Mouse (Mus musculus) layer of hippocampus, postnatal 14 days (tissue): Measurements from ENCODE around the gene Ucma. TPM values are rescaled to one million over a fixed set of nuclear protein-coding genes. Genes with fewer than 3 reads are reported as not detected.
"Not testable (repeated sequence)": the region's sequence is repeated elsewhere in the genome, so short reads cannot be mapped to it uniquely, and the experiment has no call there.

Experiments
- DNase-seq, 2 experiments: peaks; one replicate each; pipeline ENCODE4 v3.0.0; 2021 to 2022; ENCODE audit warnings: low spot score in 2 of 2, mixed read lengths in 1 of 2
- long read RNA-seq, 2 experiments: library from polyadenylated mRNA; stranded (forward); transcript quantifications; one replicate each; pipeline ENCODE4 v2.0.0; 2021
- total RNA-seq, 2 experiments: library from RNA; stranded (reverse); gene quantifications; 2 replicates each; pipeline ENCODE4 v1.2.3; 2021

Gene Ucma
- total RNA-seq: 1 to 10 TPM; 2.8 to 3.1 TPM
- long read RNA-seq, experiment 1, partial matches to known transcripts: 1 of 3 reads
- long read RNA-seq, experiment 1, other reads (novel, unspliced or antisense): 2 of 3 reads
- long read RNA-seq, experiment 2: 0 reads

DNA sequence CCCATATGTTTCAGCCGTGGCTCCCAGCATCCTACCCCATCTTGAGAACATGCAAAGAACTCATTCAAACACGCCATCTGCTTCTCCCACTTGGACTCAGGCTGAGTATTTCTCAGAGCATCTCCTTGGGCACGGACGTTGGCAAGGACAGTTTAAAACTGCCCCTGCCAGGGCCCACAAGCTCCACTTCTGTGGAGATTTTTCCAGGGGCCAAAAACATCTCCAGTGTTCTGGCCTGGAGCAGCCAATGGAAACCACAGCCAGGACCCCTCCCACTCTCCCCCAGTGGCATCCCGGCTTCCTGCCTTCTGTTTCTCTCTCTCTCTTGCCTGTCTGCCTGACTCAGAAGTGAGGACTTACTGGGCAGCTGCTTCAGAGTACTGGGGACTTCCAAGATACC, at the start of gene Ucma:
TSS of gene Ucma (plus strand) at position 316 of the 400 bp plus-strand sequence.
- DNase-seq: peak in 1 of 2 experiments; percentile 7

DNA sequence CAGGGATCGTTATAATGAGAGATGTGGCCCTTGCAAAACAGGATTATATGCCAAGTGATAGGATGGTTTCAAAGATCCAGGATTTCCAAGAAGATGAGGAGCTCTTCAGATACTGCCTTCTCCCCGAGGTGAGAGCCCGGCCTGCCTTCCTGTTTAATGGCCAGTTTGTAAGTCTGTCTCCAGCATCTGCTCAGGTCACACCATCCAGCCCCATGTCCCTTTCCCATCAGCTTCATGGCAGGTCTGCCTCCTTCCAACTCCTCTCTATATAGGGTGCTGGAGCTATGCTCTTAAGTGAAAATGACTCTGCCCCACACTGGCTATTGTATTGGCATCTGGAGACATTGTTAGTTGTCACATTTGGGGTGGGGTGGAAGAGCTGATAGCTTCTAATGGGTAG, 48.5 kb upstream of the Ucma start:
- no peak for DNase-seq

DNA sequence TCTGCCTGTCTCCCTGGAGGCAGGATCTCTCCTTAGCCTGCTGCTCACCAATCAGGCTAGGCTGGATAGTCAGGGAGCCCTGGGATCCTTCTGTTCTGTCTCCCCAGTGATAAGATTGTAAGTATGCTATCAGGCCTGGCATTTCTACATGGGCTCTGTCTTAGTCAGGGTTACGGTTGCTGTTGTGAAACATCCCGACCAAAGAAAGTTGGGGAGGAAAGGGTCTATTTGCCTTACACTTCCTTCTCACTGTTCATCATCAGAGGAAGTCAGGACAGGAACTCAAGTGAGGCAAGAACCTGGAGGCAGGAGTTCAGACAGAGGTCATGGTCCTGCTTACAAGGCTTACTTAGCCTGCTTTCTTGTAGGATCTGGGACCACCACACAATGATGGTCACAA, 46.7 kb upstream of the Ucma start:
- no peak for DNase-seq

DNA sequence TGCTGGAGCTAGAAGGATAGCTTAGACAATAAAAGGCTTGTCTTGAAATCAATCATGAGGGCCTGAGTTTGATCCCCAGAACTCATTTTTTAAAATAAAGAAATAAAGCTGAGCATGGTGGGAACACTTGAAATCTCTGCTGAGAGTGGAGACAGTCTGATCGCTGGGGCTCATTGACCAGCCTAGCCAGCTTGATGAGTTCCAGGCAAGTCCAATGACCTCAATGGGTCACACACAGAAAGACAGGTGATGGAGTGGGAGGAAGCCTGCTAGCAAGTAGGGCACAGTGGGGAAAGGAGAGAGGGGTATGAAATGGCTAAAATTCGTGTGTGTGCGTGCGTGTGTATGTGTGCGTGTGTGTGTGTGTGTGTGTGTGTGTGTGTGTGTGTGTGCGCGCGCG, 41.4 kb upstream of the Ucma start:
- DNase-seq: no peak

DNA sequence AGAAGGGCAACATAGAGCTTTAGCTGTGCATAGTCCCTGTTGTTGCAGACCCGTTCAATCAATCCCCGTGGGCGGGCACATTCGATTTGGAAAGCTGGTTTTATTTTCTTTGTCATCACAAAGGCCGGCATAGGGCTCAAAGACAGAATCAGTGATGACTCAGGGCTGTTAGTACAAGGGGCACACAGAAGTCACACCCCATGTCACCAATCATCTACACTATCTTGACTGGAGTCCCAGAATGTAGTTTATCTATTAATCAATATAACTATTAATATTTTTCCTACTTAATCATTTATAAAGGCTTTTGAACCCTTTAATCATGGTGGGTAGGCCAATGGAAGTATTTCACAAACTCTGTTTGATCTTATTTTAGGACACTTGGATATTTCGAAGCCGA, 38.0 kb upstream of the Ucma start:
- DNase-seq: no peak

DNA sequence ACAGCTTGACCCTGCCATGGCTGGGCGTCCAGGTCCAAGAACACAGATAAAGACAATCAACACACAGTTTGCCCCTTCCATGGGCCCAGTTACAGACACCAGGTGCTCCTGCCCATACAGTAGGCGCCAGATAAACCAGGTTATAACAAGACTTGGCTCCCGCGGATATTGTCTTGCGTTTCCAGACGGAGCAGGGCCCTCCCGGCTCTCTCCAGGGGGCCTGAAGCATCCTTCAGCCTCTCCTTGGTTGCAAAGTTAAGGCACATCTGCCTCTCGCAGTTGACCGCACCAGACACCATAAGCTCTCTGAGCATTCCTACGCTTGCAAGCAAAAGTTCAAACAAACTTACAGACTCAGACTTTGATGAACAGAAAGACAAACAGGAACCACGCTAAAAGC, 35.1 kb upstream of the Ucma start:
- DNase-seq: no peak

DNA sequence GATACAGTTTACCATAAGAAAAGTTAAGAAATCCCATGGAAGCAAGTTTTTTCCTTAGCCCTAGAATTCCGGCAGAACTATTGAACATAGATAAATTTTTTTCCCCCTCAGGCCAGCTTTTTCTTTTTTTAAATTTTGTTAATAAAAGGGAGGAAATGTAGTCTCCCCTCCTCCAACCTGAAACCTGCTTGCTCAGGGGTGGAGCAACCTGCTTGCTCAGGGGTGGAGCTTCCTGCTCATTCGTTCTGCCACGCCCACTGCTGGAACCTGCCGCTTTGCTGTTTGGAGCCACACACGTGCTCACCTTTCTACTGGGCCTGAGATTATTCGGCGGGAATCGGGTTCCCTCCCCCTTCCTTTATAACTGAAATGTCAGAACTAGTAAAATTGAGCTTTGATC, 26.2 kb upstream of the Ucma start:
- not testable (repeated sequence) for DNase-seq

DNA sequence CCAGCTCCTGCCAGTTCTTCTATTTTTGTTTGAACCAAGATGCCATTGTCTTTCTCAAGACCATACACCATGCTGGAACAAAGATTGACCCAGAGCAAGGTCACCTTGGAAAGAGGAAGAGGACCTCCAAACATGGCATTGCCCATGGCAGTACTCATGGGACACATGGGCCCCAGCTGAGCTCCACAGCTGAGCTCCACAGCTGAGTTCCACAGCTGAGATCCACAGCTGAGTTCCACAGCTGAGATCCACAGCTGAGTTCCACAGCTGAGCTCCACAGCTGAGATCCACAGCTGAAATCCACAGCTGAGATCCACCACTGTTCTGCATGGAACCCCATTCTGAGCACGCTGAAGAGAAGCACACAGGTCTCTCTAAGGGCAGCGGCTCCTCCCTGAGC, 24.9 kb upstream of the Ucma start:
- no peak for DNase-seq

DNA sequence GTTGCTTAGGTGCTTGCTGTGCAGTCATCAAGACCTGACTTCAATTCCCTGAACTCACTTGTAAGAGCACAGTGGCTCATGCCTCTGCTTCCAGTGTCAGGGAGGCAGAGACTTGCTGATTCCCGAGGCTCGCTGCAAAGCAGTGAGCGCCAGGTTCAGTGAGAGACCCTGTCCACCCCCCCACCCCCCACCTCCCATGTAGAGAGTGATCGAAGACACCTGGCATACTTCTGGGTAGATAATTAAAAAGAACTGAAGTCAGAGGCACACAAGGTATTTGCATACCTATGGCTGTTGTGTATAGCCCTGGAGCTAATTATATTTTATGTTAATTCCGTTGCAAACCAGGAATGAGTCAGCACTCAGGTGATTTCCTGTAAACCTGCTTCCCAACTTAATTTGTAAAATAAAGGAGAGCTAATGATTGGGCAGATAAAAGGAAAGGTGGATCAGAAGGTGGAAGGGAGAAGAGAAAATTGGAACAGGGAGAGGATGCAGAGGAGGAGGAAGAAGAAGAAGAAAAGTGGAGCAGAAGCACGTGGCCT, 21.6 kb upstream of the Ucma start:
- no peak for DNase-seq

DNA sequence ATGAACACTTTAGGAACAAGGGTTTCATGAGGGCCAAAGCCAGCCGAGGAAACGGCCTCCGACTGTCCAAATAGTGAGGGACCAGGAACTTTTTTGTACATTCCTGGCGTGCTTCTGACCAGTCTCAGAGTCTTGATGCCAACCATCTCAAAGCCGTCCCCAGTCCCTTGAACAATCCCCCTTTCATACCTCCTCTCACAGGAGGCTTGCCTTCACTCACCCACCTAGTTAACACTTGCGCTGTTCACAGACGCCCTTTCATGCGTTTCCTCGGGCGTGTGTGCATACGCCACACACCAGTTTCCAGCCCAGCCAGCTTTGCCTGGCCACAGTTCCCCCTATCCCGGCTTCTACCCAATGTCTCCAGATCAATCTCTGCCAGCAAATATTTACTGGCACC, 17.9 kb upstream of the Ucma start:
- no peak for DNase-seq

DNA sequence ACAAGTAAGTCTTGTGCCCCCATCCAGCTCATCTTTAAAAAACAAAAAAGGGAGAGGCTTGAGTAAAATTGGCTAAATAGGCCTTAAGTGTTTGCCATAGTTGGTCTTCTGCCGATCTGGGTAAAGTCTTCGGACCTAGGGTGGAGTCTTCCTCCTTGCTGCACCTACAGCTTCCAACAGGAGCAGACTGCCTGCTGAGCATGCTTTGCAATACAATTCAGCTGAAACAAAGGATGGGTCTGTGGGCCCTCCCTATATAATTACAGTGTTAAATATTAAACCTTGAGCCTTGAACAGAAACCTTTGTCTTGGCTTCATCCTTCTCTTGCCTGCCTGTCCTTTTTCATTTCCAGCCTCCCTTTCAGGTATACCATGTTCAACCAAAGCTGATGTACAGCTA, 8.1 kb upstream of the Ucma start:
- DNase-seq: no peak

DNA sequence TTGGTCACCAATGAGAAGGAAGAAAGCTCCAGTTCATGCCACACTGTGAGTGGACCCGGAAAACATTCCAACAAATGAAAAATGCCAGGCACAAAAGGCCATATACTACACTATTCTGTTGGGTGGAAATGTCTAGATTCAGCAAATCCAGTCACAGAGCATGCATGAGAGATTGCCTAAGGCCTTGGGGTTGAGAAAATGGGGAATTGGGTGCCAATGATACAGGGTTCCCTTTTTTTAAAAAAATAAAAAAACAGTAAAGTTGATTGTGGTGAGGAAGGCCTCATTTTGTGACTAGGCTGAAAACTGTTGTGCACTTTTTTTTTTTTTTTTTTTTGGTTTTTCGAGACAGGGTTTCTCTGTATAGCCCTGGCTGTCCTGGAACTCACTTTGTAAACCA, 6.8 kb upstream of the Ucma start:
- no peak for DNase-seq

DNA sequence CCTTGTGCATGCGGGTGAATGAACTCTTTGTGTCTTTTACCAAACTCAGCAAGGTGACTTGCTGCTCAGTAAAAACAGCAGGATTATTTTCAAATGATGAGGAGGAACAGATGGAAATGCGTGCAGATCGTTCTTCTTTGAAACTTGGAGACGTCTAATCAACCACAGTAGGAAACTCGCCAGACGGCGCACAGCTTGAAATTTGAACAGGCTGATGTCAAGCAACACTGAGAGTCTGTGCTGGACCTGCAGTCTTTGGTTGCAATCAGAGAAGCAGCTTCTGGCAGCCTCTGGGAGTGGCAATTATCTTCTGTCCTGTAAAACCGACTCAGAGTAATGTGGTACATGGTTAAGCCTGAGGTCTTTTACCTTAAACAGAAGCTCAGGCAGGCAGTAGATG, 2.2 kb downstream of the Ucma start:
- DNase-seq: peak; percentile 23 to 37

DNA sequence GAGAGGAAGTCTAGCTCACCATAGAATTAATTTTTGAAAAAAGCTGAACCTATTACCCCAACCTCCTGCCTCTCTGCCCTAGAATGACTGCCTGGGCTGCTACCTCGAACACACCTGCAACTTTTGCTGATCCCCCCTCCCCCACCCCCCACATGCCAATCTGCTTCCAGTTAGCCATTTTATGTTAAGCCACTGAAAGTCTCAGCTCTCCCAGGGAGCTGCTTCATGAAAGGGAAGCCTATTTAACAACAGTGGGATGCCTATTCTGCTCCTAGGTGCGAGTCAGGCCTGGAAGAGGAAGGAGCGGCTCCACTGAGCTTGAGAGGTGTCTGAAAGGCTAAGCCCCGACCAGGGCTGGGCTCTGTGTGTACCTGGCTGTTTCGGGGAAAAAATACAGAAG, 8.1 kb downstream of the Ucma start:
- DNase-seq: no peak

DNA sequence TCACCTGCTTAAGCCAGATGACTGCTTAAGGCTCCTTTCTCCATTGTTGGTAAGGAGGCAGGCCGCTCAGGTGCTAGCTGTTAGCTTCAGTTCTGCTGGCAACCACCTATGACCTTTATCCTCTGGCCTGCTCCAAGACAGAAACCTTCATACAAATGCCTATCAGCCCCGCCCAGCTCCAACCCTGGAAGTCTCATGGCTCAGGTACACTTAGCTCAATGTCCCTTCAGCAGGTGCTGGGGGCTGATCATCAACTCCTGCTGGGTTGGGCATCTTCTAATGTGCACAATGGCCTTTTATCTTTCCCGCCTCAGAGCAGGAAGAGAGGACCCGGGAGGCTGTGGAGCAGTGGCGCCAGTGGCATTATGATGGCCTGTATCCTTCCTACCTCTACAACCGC, 9.1 kb downstream of the Ucma start:
- no peak for DNase-seq

DNA sequence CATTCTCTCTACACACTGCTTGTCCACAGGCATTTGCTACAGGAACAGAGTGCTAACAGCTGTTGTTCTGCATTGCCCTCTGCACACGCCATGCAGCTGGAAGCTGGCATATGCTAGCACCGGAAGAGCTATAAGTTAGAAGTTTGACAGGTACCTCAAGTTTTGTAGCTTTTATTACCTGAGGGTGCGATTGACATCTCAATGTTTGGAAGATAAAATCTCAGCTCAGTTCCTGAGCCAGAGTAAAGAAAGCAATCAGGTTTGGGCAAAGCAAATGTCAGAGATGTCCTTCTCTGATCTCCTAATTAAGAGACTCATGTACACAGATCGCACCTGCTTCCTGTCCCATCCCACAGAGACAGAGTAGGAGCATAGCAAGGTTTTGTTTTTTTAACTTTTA, 10.9 kb downstream of the Ucma start:
- DNase-seq: no peak

DNA sequence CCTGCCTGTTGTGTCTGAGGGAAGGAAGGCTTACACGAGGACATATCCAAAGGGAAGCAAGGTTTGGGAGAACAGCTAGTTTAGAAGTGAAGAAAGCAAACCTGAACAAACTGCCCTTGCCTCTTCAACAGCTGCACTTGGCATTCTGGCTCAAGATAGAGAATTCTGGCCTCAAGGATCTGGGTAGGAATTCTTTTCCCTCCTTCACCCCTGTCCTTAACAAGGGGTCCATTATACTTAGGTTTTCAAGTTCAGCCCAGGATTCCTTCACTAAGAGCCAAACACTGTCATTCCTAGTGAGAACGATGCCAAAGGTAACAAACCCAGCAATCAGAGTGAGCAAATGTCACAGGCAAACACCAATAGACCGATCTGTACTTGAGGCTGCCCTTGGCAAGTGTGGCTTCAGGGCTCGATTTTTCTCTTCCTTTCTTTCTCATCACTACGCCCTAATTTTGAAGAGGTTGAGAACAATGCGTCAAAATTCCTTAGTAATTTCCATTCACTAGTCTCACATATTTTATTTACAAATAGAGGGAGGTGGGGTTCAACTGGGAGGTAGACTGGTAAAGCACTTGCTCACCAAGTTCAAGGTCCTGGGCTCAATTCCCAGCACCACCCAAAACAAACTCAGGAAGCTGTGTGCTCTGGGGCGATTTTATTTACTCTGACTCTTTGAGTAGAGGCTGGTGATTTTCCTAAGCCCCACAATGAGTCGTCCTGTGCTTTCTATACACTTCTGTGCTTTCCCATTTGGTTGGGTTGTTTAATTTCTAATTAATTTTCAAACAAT, 11.7 kb downstream of the Ucma start:
- no peak for DNase-seq

DNA sequence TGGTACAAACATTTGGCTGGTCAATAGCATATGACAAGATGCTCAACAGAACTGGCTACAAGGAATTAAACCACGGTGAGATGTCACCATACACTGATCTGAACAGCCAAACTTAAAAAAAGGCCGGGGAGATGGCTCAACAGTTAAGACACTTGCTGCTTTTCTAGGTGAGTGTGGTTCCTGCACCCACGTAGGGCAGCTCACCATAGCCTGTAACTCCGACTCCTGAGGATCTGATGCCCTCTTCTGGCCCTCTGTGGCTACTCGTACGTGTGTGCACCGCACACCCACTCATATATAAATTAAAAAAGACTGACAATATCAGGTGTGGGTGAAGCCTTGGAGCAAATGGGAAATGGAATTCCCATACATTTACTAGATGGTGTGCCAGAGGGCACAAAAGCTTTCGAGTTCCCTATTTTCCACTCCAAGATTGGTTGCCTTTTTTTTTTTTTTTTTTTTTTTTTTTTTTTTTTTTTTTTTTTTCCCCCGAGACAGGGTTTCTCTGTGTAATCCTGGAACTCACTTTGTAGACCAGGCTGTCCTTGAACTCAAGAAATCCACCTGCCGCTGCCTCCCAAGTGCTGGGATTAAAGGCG, 13.0 kb downstream of the Ucma start:
- no peak for DNase-seq

DNA sequence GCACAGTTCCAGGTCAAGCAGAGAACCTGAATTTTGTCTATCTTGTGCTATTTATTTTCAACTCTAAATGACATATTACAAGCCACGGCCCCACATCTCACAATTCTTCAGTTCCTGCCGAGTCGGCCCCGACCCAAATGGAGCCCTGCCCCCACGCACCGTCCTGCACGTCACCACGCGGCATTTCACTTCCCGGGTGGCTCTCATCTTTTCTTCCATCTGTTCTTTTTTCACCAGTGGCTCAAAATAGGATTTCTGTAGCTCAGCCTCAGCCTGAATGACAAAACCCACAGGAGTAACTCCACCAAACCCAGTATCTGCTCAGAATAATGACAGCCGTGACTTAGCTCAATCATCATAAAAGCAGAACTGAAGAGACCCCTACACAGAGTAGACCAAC, 17.7 kb downstream of the Ucma start:
- DNase-seq: peak; percentile 25 to 52

DNA sequence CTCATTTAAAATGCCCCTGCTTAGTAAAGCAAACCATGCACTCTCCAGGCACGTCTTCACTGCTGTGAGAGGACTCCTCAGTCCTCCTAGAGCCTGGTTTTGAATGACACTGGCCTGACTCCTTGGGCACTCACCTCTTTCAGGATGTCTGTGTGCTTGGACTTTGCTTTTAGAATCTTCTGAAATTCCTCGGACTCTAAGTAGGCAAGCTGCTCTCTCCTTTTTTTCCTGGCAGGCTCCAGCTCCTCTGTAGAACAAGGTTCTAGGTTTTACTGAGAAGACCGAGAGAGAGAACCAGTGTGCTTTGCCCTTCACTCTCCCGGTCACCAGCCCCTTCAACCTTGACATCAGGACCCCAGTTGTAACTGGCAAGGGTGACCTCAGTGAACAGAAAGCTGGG, 18.5 kb downstream of the Ucma start:
- DNase-seq: no peak

DNA sequence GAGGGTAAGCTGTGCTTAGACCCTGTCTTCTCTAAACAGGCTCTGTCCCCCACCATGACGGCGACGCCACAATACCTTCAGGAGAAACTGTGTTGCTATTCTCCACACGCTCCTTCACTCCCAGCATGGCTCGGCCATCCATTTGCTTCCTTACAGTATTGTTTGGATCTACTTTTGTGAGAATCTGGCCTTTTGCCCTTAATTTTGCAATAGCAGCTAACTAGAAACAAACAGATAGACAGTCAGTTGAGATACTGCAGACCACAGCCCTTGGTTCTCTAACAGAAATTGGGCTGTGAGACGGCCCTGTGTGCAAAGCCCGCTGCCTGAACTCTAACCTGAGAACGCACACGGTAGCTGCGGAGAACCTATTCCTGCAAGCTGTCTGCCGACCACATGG, 19.7 kb downstream of the Ucma start:
- no peak for DNase-seq

DNA sequence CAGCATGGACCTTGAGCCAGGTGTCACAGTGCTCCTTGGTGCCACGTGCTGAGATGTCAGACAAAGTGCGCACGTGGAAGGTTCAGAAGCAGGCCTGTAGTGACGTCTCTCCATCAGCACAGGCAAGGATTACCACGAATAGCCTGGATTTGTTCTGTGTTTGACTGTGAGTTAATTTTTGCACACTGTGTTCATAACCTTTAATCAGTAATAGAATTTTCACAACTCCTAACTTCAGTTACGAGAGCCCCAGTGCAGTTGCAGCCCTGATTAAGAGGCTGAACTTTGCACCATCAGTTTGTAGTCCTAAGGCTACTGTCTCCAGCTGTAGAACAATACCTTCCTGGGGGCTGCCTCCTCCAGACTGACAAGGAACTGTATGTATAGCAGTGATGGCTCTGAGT, 20.5 kb downstream of the Ucma start:
- DNase-seq: no peak

DNA sequence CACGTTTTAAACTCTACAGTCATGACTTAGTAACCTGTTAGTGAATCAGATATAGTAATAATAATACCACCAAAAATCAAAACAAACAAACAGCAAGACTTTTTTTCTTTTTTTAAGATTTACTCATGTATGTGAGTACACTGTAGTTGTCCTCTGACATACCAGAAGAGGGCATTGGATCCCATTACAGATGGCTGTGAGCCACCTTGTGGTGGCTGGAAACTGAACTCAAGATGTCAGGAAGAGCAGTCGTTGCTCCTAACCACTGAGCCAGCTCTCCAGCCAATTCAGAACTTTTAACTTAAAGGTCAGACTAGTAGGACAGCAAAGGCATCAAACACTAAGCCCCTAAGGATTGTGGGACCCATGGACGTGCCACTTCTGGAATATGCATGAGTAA, 23.0 kb downstream of the Ucma start:
- no peak for DNase-seq
